Mouse (Mus musculus): ENCODE data around the gene Cnpy2.
"Not testable (repeated sequence)": the region's sequence is repeated elsewhere in the genome, so short reads cannot be mapped to it uniquely, and the experiment has no call there.

The Cnpy2 gene

GRCm38 (mm10) chr10:128322141-128323108 is at the start of gene Cnpy2:
Gene Cnpy2, plus strand, starts transcription at chr10:128322459.
- DNase-seq, result peak; percentile 92 to 95

- not testable (repeated sequence) for DNase-seq
Observed at GRCm38 (mm10) chr10:128272819-128273439, 49.3 kb upstream of the Cnpy2 start.

GRCm38 (mm10) chr10:128275374-128275773 is 46.9 kb upstream of the Cnpy2 start:
- not testable (repeated sequence) for DNase-seq

GRCm38 (mm10) chr10:128278158-128278557 is 44.1 kb upstream of the Cnpy2 start:
- no peak for DNase-seq

GRCm38 (mm10) chr10:128280943-128281342 is 41.3 kb upstream of the Cnpy2 start:
- peak in 1 of 2 experiments; percentile 20 for DNase-seq

- no peak for DNase-seq
Observed at GRCm38 (mm10) chr10:128281682-128282081, 40.6 kb upstream of the Cnpy2 start.

GRCm38 (mm10) chr10:128282886-128283450 is 39.3 kb upstream of the Cnpy2 start:
- no peak for DNase-seq

- DNase-seq, result peak; percentile 84 to 86
Observed at GRCm38 (mm10) chr10:128283604-128284579, 38.4 kb upstream of the Cnpy2 start.

GRCm38 (mm10) chr10:128290594-128290993 is 31.7 kb upstream of the Cnpy2 start:
- DNase-seq, result not testable (repeated sequence)

GRCm38 (mm10) chr10:128296370-128297090 is 25.7 kb upstream of the Cnpy2 start:
- DNase-seq, result no peak

GRCm38 (mm10) chr10:128297221-128297620 is 25.0 kb upstream of the Cnpy2 start:
- peak in 1 of 2 experiments; percentile 21 for DNase-seq

GRCm38 (mm10) chr10:128297622-128298021 is 24.6 kb upstream of the Cnpy2 start:
- DNase-seq, result peak; percentile 63 to 68

- DNase-seq, result no peak
Observed at GRCm38 (mm10) chr10:128298243-128298642, 24.0 kb upstream of the Cnpy2 start.

GRCm38 (mm10) chr10:128298702-128299171 is 23.5 kb upstream of the Cnpy2 start, which contains the start of gene Il23a:
Gene Il23a, minus strand, starts transcription at chr10:128298752.
- no peak for DNase-seq

- no peak for DNase-seq
Observed at GRCm38 (mm10) chr10:128302357-128302756, 19.9 kb upstream of the Cnpy2 start.

- DNase-seq, result no peak
Observed at GRCm38 (mm10) chr10:128302785-128303125, 19.5 kb upstream of the Cnpy2 start.

GRCm38 (mm10) chr10:128303126-128304021 is 18.9 kb upstream of the Cnpy2 start, which contains the start of gene Pan2:
Gene Pan2, plus strand, starts transcription at chr10:128303335.
- peak; percentile 99 for DNase-seq

- DNase-seq, result no peak
Observed at GRCm38 (mm10) chr10:128309654-128310053, 12.6 kb upstream of the Cnpy2 start.

GRCm38 (mm10) chr10:128310177-128310576 is 12.1 kb upstream of the Cnpy2 start:
- peak; percentile 61 to 74 for DNase-seq

GRCm38 (mm10) chr10:128310902-128311301 is 11.4 kb upstream of the Cnpy2 start:
- no peak for DNase-seq

Data from kidney, postnatal 4 days (tissue).